Mouse (Mus musculus) kidney, adult 2 months (tissue): ENCODE data around the gene Maml2. TPM values are rescaled to one million over a fixed set of nuclear protein-coding genes. Genes with fewer than 3 reads are reported as not detected.

Source experiments
- DNase-seq: peaks from one replicate; pipeline ENCODE4 v3.0.0; 2021
- H3K27ac ChIP-seq: fragments of 200-500 bp; 2 replicates; pipeline ENCODE4 v1.5.1; 2012; ENCODE audit warnings: low read depth, low read length, control low read depth, inconsistent platforms; ENCODE audit not compliant: insufficient read depth
- H3K27me3 ChIP-seq: fragments of 200-500 bp; replicated peaks from 2 replicates; pipeline ENCODE4 v1.6.1; 2012; ENCODE audit warnings: mild to moderate bottlenecking, moderate library complexity, low read length, inconsistent platforms; ENCODE audit not compliant: control insufficient read depth, insufficient read depth
- H3K36me3 ChIP-seq: fragments of 200-500 bp; 2 replicates; pipeline ENCODE4 v1.6.1; 2012; ENCODE audit warnings: mild to moderate bottlenecking, moderate library complexity, low read length, inconsistent platforms; ENCODE audit not compliant: control insufficient read depth, insufficient read depth
- H3K4me1 ChIP-seq: fragments of 200-500 bp; 2 replicates; pipeline ENCODE4 v1.6.1; 2011; ENCODE audit warnings: low read length; ENCODE audit not compliant: control insufficient read depth, insufficient read depth
- H3K4me3 ChIP-seq: fragments of 200-500 bp; 2 replicates; pipeline ENCODE4 v1.5.1; 2011; ENCODE audit warnings: mild to moderate bottlenecking, low read depth, low read length, control low read depth; ENCODE audit not compliant: insufficient read depth
- CTCF ChIP-seq: fragments of 200-500 bp; conservative IDR thresholded peaks from 2 replicates; pipeline ENCODE4 v1.5.1; 2011; ENCODE audit warnings: low read depth, mild to moderate bottlenecking, control low read depth, low read length, moderate library complexity, mixed read lengths; ENCODE audit not compliant: insufficient read depth, insufficient read length
- POLR2A ChIP-seq: fragments of 200-500 bp; IDR thresholded peaks from one replicate; pipeline ENCODE4 v1.6.1; 2011; ENCODE audit warnings: low read depth, low read length, control low read depth
- WGBS: fragments of 180-500 bp; shearing (Covaris S2); methylation state at CpG from one replicate; pipeline ENCODE4 v1.1.7; 2018; 5-methylcytosine and 5-hydroxymethylcytosine counted together
- polyA plus RNA-seq: library from polyadenylated mRNA; depleted of rRNA; stranded (reverse); fragments of >200 nt; gene quantifications from 2 replicates; pipeline ENCODE4 v1.2.3, GENCODE M21; 2012

The Maml2 gene
- polyA plus RNA-seq, 1 experiment, result 4.8 TPM

DNA sequence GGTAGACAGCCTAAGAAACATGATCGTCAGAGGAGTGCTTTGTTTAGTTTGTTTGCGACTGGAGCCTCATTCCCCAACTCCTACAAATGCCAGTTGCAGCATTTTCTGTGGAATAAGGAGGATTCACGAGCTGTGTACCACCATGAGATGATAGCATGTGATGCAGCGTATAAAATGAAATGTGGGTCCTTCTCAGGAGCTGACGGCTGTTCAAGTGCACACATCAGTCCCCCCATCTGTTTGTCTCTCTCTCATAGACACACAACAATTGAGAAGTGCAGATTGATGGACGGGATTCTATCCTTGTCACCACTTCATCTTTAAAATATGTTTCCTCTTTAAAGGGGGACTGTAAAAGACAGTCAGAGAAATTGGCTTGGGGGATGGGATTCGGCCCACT, 12.1 kb downstream of the Maml2 start:
- no peak for DNase-seq
- TF ChIP-seq POLR2A (no peak), CTCF (no peak)
- 89% methylated on average over 7 of the region's 7 CpGs for WGBS
- H3K4me3 ChIP-seq, result no peak overlapping the region
- no peaks in the 10 kb centered on the region for H3K4me1 ChIP-seq
- H3K27me3 ChIP-seq, result no peaks in the 10 kb centered on the region
- H3K36me3 ChIP-seq, result no peaks in the 10 kb centered on the region
- H3K27ac ChIP-seq, result no peak overlapping the region

DNA sequence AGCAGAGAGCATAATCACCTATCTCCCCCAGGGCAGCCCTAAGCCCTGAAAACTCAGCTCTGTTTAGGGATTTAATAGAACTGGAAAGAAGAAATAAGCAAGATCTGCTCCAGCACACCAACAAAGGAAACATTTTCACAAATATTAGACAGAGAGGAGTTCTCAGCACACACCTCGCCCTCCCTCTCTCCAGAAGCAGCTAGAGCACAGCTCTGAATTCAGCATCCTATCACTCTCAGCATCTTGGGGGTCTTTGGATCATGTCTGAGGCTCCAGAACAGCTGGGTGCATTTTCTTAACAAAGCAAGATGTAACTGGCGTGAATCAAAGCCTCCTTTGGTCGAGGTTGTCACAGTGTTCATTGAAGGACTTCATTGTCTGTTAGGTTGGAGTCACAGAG, 12.5 kb downstream of the Maml2 start:
- no peaks in the 10 kb centered on the region for H3K36me3 ChIP-seq
- H3K27ac ChIP-seq, result no peak overlapping the region
- H3K4me1 ChIP-seq, result 0 out of 2 replicates have a peak, but pooled peaks cover under 1% of the 10 kb centered on the region
- no peak for TF ChIP-seq CTCF
- TF ChIP-seq POLR2A, result no peak
- no peak for DNase-seq
- H3K4me3 ChIP-seq, result no peak overlapping the region
- 87% methylated on average over 3 of the region's 3 CpGs for WGBS
- H3K27me3 ChIP-seq, result no peaks in the 10 kb centered on the region

DNA sequence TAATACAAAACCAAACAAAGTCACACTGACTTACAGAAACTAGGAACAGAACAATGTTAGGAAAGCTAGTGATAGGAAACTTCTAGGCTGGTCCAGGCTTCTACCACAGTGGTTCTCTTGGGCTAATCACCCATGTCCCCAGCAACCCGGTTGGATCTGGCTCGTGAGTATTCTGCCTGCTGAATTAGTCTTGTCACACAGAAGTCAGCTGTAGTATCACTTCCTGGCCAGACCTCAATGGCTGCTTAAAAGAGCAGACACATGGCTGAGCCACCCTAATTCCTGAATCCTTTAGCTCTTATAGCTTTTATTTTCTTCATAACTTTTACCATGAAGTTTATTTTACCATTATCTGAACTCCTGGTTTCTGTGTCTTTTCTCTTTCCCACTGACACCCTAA, 13.3 kb downstream of the Maml2 start:
- WGBS, result 39% methylated on average over 2 of the region's 2 CpGs
- no peaks in the 10 kb centered on the region for H3K27me3 ChIP-seq
- H3K4me3 ChIP-seq, result no peak overlapping the region
- H3K36me3 ChIP-seq, result no peaks in the 10 kb centered on the region
- DNase-seq, result no peak
- 0 out of 2 replicates have a peak, but pooled peaks cover 3% of the 10 kb centered on the region for H3K4me1 ChIP-seq
- H3K27ac ChIP-seq, result no peak overlapping the region
- TF ChIP-seq CTCF (no peak), POLR2A (no peak)

DNA sequence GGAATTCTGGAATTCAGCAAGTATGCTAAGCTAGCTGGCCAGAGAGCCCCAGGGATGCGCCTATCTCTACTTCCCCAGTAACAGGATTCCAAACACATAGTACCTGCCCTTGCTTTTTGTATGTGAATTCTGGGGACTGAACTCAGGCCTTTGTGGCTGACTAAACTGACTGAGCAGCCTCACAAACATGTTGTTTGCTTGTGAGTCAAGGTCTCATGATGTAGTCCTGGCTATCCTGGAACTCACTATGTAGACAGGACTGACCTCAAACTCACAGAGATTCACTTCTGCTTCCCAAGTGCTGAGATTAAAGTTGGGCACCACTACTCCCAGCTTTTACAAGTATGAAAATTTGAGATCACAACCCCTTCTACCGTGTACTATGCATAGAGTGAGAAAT, 16.2 kb downstream of the Maml2 start:
- Histone ChIP-seq H3K27ac (no peak overlapping the region), H3K36me3 (no peaks in the 10 kb centered on the region), H3K4me3 (no peak overlapping the region), H3K27me3 (no peaks in the 10 kb centered on the region), H3K4me1 (0 out of 2 replicates have a peak, but pooled peaks cover 3% of the 10 kb centered on the region)
- no peak for DNase-seq
- 96% methylated on average over 2 of the region's 2 CpGs for WGBS
- TF ChIP-seq CTCF (no peak), POLR2A (no peak)

DNA sequence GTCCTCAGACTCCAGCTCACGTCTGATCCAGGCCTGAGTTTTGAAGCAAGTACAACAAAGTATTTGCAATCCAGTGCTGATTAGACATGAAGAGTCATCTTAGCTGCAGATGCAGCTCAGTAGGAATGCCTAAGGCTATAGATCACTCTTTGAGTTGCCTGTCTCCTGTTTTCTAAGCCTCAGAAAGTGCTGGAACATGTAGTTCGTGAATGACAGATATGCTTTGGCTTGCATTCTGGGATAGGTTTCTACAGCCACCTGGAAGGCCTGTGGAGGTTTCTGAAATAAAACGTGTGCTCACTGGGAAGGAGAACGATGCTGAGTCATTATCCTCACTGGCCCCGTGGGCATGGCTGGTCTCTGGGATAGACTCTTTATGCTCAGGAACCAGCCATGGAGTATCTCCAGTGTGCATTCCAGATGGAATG, 16.8 kb downstream of the Maml2 start:
- Histone ChIP-seq H3K4me1 (0 out of 2 replicates have a peak, but pooled peaks cover 3% of the 10 kb centered on the region), H3K27me3 (no peaks in the 10 kb centered on the region), H3K4me3 (no peak overlapping the region), H3K27ac (no peak overlapping the region), H3K36me3 (no peaks in the 10 kb centered on the region)
- no peak for DNase-seq
- WGBS, result 69% methylated on average over 5 of the region's 5 CpGs
- TF ChIP-seq POLR2A, result no peak
- TF ChIP-seq CTCF, result no peak

DNA sequence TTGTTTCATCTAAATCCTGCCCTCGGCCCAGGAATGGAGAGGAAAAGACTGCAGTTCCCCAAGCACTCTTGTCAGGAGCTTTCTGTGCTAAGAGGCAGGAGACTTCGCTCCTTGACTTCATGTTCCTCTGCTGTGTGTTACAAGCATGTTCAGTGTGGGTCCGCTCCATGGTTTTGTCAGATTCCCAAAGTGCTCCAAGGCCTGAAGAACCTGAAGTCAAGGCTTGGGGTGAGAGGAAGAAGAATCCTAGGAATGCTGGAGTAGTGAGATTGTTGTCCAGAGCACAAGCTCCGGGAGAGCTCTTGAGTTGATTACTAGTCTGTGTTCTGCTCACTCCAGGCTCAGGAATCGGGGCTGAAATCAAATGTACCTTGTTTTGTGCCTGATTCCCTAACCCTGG, 17.6 kb downstream of the Maml2 start:
- Histone ChIP-seq H3K27me3 (no peaks in the 10 kb centered on the region), H3K4me3 (no peak overlapping the region), H3K27ac (peak overlapping the region; percentile 32; the same call in 1 of the 2 replicates), H3K4me1 (0 out of 2 replicates have a peak, but pooled peaks cover 3% of the 10 kb centered on the region), H3K36me3 (no peaks in the 10 kb centered on the region)
- TF ChIP-seq POLR2A (no peak), CTCF (no peak)
- no peak for DNase-seq
- WGBS, result 60% methylated on average over 5 of the region's 5 CpGs

DNA sequence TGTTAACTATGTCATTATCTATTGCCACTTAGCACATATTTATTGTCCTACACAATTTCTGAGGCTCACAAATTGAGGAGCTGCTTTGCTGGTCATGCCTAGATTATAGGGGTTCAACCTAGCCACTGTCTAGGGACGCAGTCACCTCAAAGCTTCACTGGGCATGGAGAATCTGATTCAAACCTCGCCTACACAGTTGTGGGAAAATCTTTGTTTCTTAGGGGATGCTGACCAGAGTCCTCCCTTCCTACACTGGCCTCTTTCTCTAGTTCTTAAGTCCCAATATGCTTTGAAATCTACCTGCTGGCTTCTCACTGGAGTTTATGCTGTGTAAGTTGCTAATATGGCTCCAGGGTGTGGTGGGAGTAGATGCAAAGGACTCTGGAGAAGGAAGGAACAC, 21.8 kb downstream of the Maml2 start:
- Histone ChIP-seq H3K27me3 (no peaks in the 10 kb centered on the region), H3K4me1 (peaks cover 14% of the 10 kb centered on the region), H3K4me3 (no peak overlapping the region), H3K36me3 (no peaks in the 10 kb centered on the region), H3K27ac (no peak overlapping the region)
- TF ChIP-seq CTCF, result no peak
- WGBS, result 81% methylated on average over 2 of the region's 2 CpGs
- DNase-seq, result no peak
